Mouse (Mus musculus): ENCODE measurements around the gene Mfsd2b. TPM values are rescaled to one million over a fixed set of nuclear protein-coding genes. Genes with fewer than 3 reads are reported as not detected.
"Not testable (repeated sequence)": the region's sequence is repeated elsewhere in the genome, so short reads cannot be mapped to it uniquely, and the experiment has no call there.

Mfsd2b gene
- polyA plus RNA-seq, 1 experiment from 2014 or later: 4.4 TPM

GRCm38 (mm10) chr12:4898024-4898423 is 23.9 kb upstream of the Mfsd2b start:
- no peak overlapping the region for H3K4me3 ChIP-seq
- no peaks in the 10 kb centered on the region for H3K4me1 ChIP-seq
- H3K36me3 ChIP-seq: peaks cover 18% of the 10 kb centered on the region
- no peaks in the 10 kb centered on the region for H3K9me3 ChIP-seq (replicated peaks)
- no peak for DNase-seq (ENCODE audit: low spot score)
- H3K27ac ChIP-seq: no peak overlapping the region
- 95% methylated on average over 5 of the region's 5 CpGs for WGBS
- H3K27me3 ChIP-seq (ENCODE audit: low read depth, poor library complexity, severe bottlenecking): no peaks in the 10 kb centered on the region

- Histone ChIP-seq H3K27me3 (ENCODE audit: low read depth, poor library complexity, severe bottlenecking) (no peaks in the 10 kb centered on the region), H3K9me3 (replicated peaks) (no peaks in the 10 kb centered on the region), H3K4me3 (no peak overlapping the region), H3K27ac (no peak overlapping the region), H3K36me3 (peaks cover 9% of the 10 kb centered on the region), H3K4me1 (no peaks in the 10 kb centered on the region)
- no peak for DNase-seq (ENCODE audit: low spot score)
- WGBS: 89% methylated on average over 1 of the region's 1 CpGs
Observed at GRCm38 (mm10) chr12:4889891-4890290, 15.7 kb upstream of the Mfsd2b start.

- WGBS: 90% methylated on average over 2 of the region's 2 CpGs
- no peak overlapping the region for H3K27ac ChIP-seq
- H3K9me3 ChIP-seq (replicated peaks): no peaks in the 10 kb centered on the region
- no peaks in the 10 kb centered on the region for H3K4me1 ChIP-seq
- no peak overlapping the region for H3K4me3 ChIP-seq
- DNase-seq (ENCODE audit: low spot score): no peak
- no peaks in the 10 kb centered on the region for H3K27me3 ChIP-seq (ENCODE audit: low read depth, poor library complexity, severe bottlenecking)
- H3K36me3 ChIP-seq: peaks cover 9% of the 10 kb centered on the region
Observed at GRCm38 (mm10) chr12:4889251-4889650, 15.1 kb upstream of the Mfsd2b start.

GRCm38 (mm10) chr12:4888739-4889138 is 14.6 kb upstream of the Mfsd2b start:
- Histone ChIP-seq H3K36me3 (peaks cover 8% of the 10 kb centered on the region; the same call in 1 of the 2 replicates), H3K27me3 (ENCODE audit: low read depth, poor library complexity, severe bottlenecking) (no peaks in the 10 kb centered on the region), H3K27ac (no peak overlapping the region), H3K9me3 (replicated peaks) (no peaks in the 10 kb centered on the region), H3K4me1 (no peaks in the 10 kb centered on the region), H3K4me3 (no peak overlapping the region)
- no peak for DNase-seq (ENCODE audit: low spot score)

GRCm38 (mm10) chr12:4886581-4886980 is 12.4 kb upstream of the Mfsd2b start:
- 97% methylated on average over 4 of the region's 4 CpGs for WGBS
- H3K4me3 ChIP-seq; H3K27ac ChIP-seq; DNase-seq (ENCODE audit: low spot score); H3K4me1 ChIP-seq; H3K9me3 ChIP-seq (replicated peaks); H3K27me3 ChIP-seq (ENCODE audit: low read depth, poor library complexity, severe bottlenecking): not testable (repeated sequence)
- H3K36me3 ChIP-seq: peaks cover 26% of the 10 kb centered on the region

GRCm38 (mm10) chr12:4885062-4885461 is 10.9 kb upstream of the Mfsd2b start:
- no peak for DNase-seq (ENCODE audit: low spot score)
- Histone ChIP-seq H3K27ac (no peak overlapping the region), H3K4me3 (no peak overlapping the region), H3K27me3 (ENCODE audit: low read depth, poor library complexity, severe bottlenecking) (no peaks in the 10 kb centered on the region), H3K9me3 (replicated peaks) (no peaks in the 10 kb centered on the region), H3K36me3 (peaks cover 36% of the 10 kb centered on the region), H3K4me1 (no peaks in the 10 kb centered on the region)
- 78% methylated on average over 1 of the region's 1 CpGs for WGBS

- Histone ChIP-seq H3K4me3 (no peak overlapping the region), H3K27me3 (ENCODE audit: low read depth, poor library complexity, severe bottlenecking) (no peaks in the 10 kb centered on the region), H3K36me3 (peaks cover 53% of the 10 kb centered on the region), H3K27ac (no peak overlapping the region), H3K4me1 (no peaks in the 10 kb centered on the region), H3K9me3 (replicated peaks) (no peaks in the 10 kb centered on the region)
- no peak for DNase-seq (ENCODE audit: low spot score)
- WGBS: 91% methylated on average over 2 of the region's 2 CpGs
Observed at GRCm38 (mm10) chr12:4882086-4882485, 7.9 kb upstream of the Mfsd2b start.

GRCm38 (mm10) chr12:4879048-4879447 is 4.9 kb upstream of the Mfsd2b start:
- 94% methylated on average over 5 of the region's 5 CpGs for WGBS
- Histone ChIP-seq H3K4me3 (no peak overlapping the region), H3K9me3 (replicated peaks) (no peaks in the 10 kb centered on the region), H3K4me1 (peaks cover 5% of the 10 kb centered on the region), H3K27ac (no peak overlapping the region), H3K36me3 (peaks cover 45% of the 10 kb centered on the region), H3K27me3 (ENCODE audit: low read depth, poor library complexity, severe bottlenecking) (peaks cover 2% of the 10 kb centered on the region; the same call in 1 of the 2 replicates)
- DNase-seq (ENCODE audit: low spot score): no peak

GRCm38 (mm10) chr12:4878296-4878783 is 4.2 kb upstream of the Mfsd2b start:
- H3K27ac ChIP-seq: no peak overlapping the region
- no peak for DNase-seq (ENCODE audit: low spot score)
- peaks cover 43% of the 10 kb centered on the region for H3K36me3 ChIP-seq
- no peaks in the 10 kb centered on the region for H3K9me3 ChIP-seq (replicated peaks)
- H3K4me1 ChIP-seq: peaks cover 10% of the 10 kb centered on the region
- 79% methylated on average over 9 of the region's 9 CpGs for WGBS
- no peak overlapping the region for H3K4me3 ChIP-seq
- peaks cover 9% of the 10 kb centered on the region for H3K27me3 ChIP-seq (ENCODE audit: low read depth, poor library complexity, severe bottlenecking)

- WGBS: 86% methylated on average over 8 of the region's 8 CpGs
- no peak for DNase-seq (ENCODE audit: low spot score)
Observed at GRCm38 (mm10) chr12:4875623-4876022, 1.5 kb upstream of the Mfsd2b start.

GRCm38 (mm10) chr12:4873531-4873930 is 628 bp downstream of the Mfsd2b start:
- Histone ChIP-seq H3K9me3 (replicated peaks) (no peaks in the 10 kb centered on the region), H3K27me3 (ENCODE audit: low read depth, poor library complexity, severe bottlenecking) (peaks cover 16% of the 10 kb centered on the region), H3K4me1 (peaks cover 10% of the 10 kb centered on the region), H3K27ac (peak overlapping the region; percentile 73), H3K36me3 (peaks cover 3% of the 10 kb centered on the region; the same call in 1 of the 2 replicates), H3K4me3 (peak overlapping the region; percentile 54)
- 79% methylated on average over 6 of the region's 6 CpGs for WGBS
- DNase-seq (ENCODE audit: low spot score): no peak

More at GRCm38 (mm10) chr12:4875623-4876022, 1.5 kb upstream of the Mfsd2b start:
- peaks cover 21% of the 10 kb centered on the region for H3K36me3 ChIP-seq
- peaks cover 16% of the 10 kb centered on the region for H3K27me3 ChIP-seq (ENCODE audit: low read depth, poor library complexity, severe bottlenecking)
- H3K4me1 ChIP-seq: peaks cover 10% of the 10 kb centered on the region
- H3K9me3 ChIP-seq (replicated peaks): no peaks in the 10 kb centered on the region
- H3K4me3 ChIP-seq: no peak overlapping the region
- H3K27ac ChIP-seq: no peak overlapping the region

GRCm38 (mm10) chr12:4872983-4873477 is 1.1 kb downstream of the Mfsd2b start:
- DNase-seq (ENCODE audit: low spot score): no peak
- H3K27ac ChIP-seq: no peak overlapping the region
- no peak overlapping the region for H3K4me3 ChIP-seq
- H3K4me1 ChIP-seq: peaks cover 10% of the 10 kb centered on the region
- WGBS: 76% methylated on average over 5 of the region's 5 CpGs
- H3K36me3 ChIP-seq: no peaks in the 10 kb centered on the region
- peaks cover 16% of the 10 kb centered on the region for H3K27me3 ChIP-seq (ENCODE audit: low read depth, poor library complexity, severe bottlenecking)
- no peaks in the 10 kb centered on the region for H3K9me3 ChIP-seq (replicated peaks)

- Histone ChIP-seq H3K4me1 (peaks cover 10% of the 10 kb centered on the region), H3K9me3 (replicated peaks) (no peaks in the 10 kb centered on the region), H3K4me3 (no peak overlapping the region), H3K36me3 (no peaks in the 10 kb centered on the region), H3K27me3 (ENCODE audit: low read depth, poor library complexity, severe bottlenecking) (peaks cover 16% of the 10 kb centered on the region), H3K27ac (no peak overlapping the region)
- DNase-seq (ENCODE audit: low spot score): no peak
- WGBS: 73% methylated on average over 4 of the region's 4 CpGs
Observed at GRCm38 (mm10) chr12:4872273-4872672, 1.9 kb downstream of the Mfsd2b start.

- WGBS: 94% methylated on average over 5 of the region's 5 CpGs
- no peak overlapping the region for H3K27ac ChIP-seq
- H3K36me3 ChIP-seq: no peaks in the 10 kb centered on the region
- no peaks in the 10 kb centered on the region for H3K9me3 ChIP-seq (replicated peaks)
- H3K4me3 ChIP-seq: no peak overlapping the region
- peaks cover 16% of the 10 kb centered on the region for H3K27me3 ChIP-seq (ENCODE audit: low read depth, poor library complexity, severe bottlenecking)
- H3K4me1 ChIP-seq: peaks cover 10% of the 10 kb centered on the region
- DNase-seq (ENCODE audit: low spot score): no peak
Observed at GRCm38 (mm10) chr12:4871260-4871659, 2.9 kb downstream of the Mfsd2b start.
